Mouse (Mus musculus) liver, embryonic 11.5 days (tissue): ENCODE results near the gene 4933406M09Rik. TPM values are rescaled to one million over a fixed set of nuclear protein-coding genes. Genes with fewer than 3 reads are reported as not detected.

Experiments
- ATAC-seq: fragments of 200-750 bp; cut with Nextera tagmentation; replicated peaks from 2 replicates; pipeline ENCODE4 v1.8.0; 2017; ENCODE audit warnings: moderate number of reproducible peaks, mild to moderate bottlenecking, moderate TSS enrichment, moderate library complexity; ENCODE audit not compliant: low FRiP score
- DNase-seq: peaks from one replicate; pipeline ENCODE4 v3.0.0-alpha.2; 2017; ENCODE audit warnings: low spot score
- H3K27ac ChIP-seq: fragments of 300-500 bp; sonication (generic); 2 replicates; pipeline ENCODE4 v1.5.1; 2014; ENCODE audit warnings: mild to moderate bottlenecking, low read depth, low read length, control low read depth
- H3K27me3 ChIP-seq: fragments of 300-500 bp; sonication (generic); replicated peaks from 2 replicates; pipeline ENCODE4 v1.6.1; 2014; ENCODE audit warnings: low read length, mixed read lengths; ENCODE audit not compliant: control insufficient read depth, insufficient read depth
- H3K36me3 ChIP-seq: fragments of 300-500 bp; sonication (generic); 2 replicates; pipeline ENCODE4 v1.6.1; 2014; ENCODE audit warnings: mild to moderate bottlenecking, low read length, moderate library complexity, mixed read lengths; ENCODE audit not compliant: control insufficient read depth, insufficient read depth
- H3K4me1 ChIP-seq: fragments of 300-500 bp; sonication (generic); replicated peaks from 2 replicates; pipeline ENCODE4 v1.6.1; 2014; ENCODE audit warnings: low read length, mixed read lengths; ENCODE audit not compliant: control insufficient read depth, insufficient read depth
- H3K4me2 ChIP-seq: fragments of 300-500 bp; sonication (generic); 2 replicates; pipeline ENCODE4 v1.6.1; 2014; ENCODE audit warnings: mild to moderate bottlenecking, control low read depth, moderate library complexity
- H3K4me3 ChIP-seq: fragments of 300-500 bp; sonication (generic); 2 replicates; pipeline ENCODE4 v1.5.1; 2014; ENCODE audit warnings: low read depth, low read length, control low read depth
- H3K9ac ChIP-seq: fragments of 300-500 bp; sonication (generic); 2 replicates; pipeline ENCODE4 v1.6.1; 2014; ENCODE audit warnings: low read depth, low read length, control low read depth
- H3K9me3 ChIP-seq: fragments of 300-500 bp; sonication (generic); 2 replicates; pipeline ENCODE4 v1.6.1; 2016; ENCODE audit warnings: low read length, inconsistent platforms, mixed read lengths; ENCODE audit not compliant: control insufficient read depth
- WGBS: fragments of 180-500 bp; shearing (Covaris S2); extraction: QIAGEN DNeasy Blood & Tissue Kit; methylation state at CpG from one replicate; pipeline ENCODE4 v1.1.7; 2014; 5-methylcytosine and 5-hydroxymethylcytosine counted together
- polyA plus RNA-seq: library from polyadenylated mRNA; unstranded; fragments of >200 nt; fragmentation: Nextera tagmentation; extraction: Ambion mirVana; gene quantifications from 2 replicates; pipeline ENCODE4 v1.2.1, GENCODE M21; 2014

4933406M09Rik gene
- polyA plus RNA-seq = not detected in 2 replicates

GRCm38 (mm10) chr1:134385666-134386065, at the start of gene 4933406M09Rik:
Gene 4933406M09Rik (plus strand): TSS chr1:134385940.
- Histone ChIP-seq H3K4me2 (no peak within 1 kb of the TSS), H3K4me3 (no peak within 1 kb of the TSS)
- 90% methylated on average over 1 of the region's 1 CpGs for WGBS

GRCm38 (mm10) chr1:134336958-134337710, 48.6 kb upstream of the 4933406M09Rik start:
- DNase-seq (no peak), ATAC-seq (no peak)
- Histone ChIP-seq H3K4me3 (no peak overlapping the region), H3K4me1 (peaks cover 13% of the 10 kb centered on the region), H3K4me2 (no peak overlapping the region), H3K9me3 (no peaks in the 10 kb centered on the region), H3K36me3 (no peaks in the 10 kb centered on the region), H3K27ac (no peak overlapping the region), H3K9ac (no peak overlapping the region), H3K27me3 (no peaks in the 10 kb centered on the region)
- WGBS = 77% methylated on average over 11 of the region's 11 CpGs

More at GRCm38 (mm10) chr1:134385666-134386065, at the start of gene 4933406M09Rik:
- H3K9me3 ChIP-seq = no peaks in the 10 kb centered on the region
- H3K9ac ChIP-seq = no peak within 1 kb of the TSS
- no peak for ATAC-seq
- no peaks in the 10 kb centered on the region; the same call in 1 of the 2 replicates for H3K27me3 ChIP-seq
- no peaks in the 10 kb centered on the region for H3K4me1 ChIP-seq
- H3K27ac ChIP-seq = no peak within 1 kb of the TSS
- DNase-seq = no peak
- H3K36me3 ChIP-seq = no peaks in the 10 kb centered on the region

GRCm38 (mm10) chr1:134339162-134339561, 46.6 kb upstream of the 4933406M09Rik start:
- Histone ChIP-seq H3K9me3 (no peaks in the 10 kb centered on the region), H3K36me3 (no peaks in the 10 kb centered on the region), H3K27ac (no peak overlapping the region), H3K4me3 (no peak overlapping the region), H3K9ac (no peak overlapping the region), H3K27me3 (no peaks in the 10 kb centered on the region), H3K4me1 (peaks cover 9% of the 10 kb centered on the region), H3K4me2 (no peak overlapping the region)
- DNase-seq (no peak), ATAC-seq (no peak)
- 88% methylated on average over 7 of the region's 7 CpGs for WGBS

GRCm38 (mm10) chr1:134339757-134340619, 45.8 kb upstream of the 4933406M09Rik start:
- Histone ChIP-seq H3K27me3 (no peaks in the 10 kb centered on the region), H3K9ac (no peak overlapping the region), H3K4me2 (no peak overlapping the region), H3K9me3 (no peaks in the 10 kb centered on the region), H3K27ac (no peak overlapping the region), H3K4me3 (no peak overlapping the region), H3K4me1 (peaks cover 5% of the 10 kb centered on the region), H3K36me3 (no peaks in the 10 kb centered on the region)
- ATAC-seq (no peak), DNase-seq (no peak)
- 89% methylated on average over 18 of the region's 18 CpGs for WGBS

- 72% methylated on average over 5 of the region's 5 CpGs for WGBS
- peaks cover 4% of the 10 kb centered on the region; the same call in 1 of the 2 replicates for H3K36me3 ChIP-seq
Observed at GRCm38 (mm10) chr1:134341641-134342277, 44.0 kb upstream of the 4933406M09Rik start.

GRCm38 (mm10) chr1:134342278-134342664, 43.5 kb upstream of the 4933406M09Rik start:
- DNase-seq (no peak), ATAC-seq (no peak)
- Histone ChIP-seq H3K36me3 (peaks cover 4% of the 10 kb centered on the region; the same call in 1 of the 2 replicates), H3K27me3 (no peaks in the 10 kb centered on the region), H3K4me3 (no peak overlapping the region), H3K9ac (no peak overlapping the region), H3K9me3 (no peaks in the 10 kb centered on the region), H3K27ac (no peak overlapping the region), H3K4me1 (peaks cover 5% of the 10 kb centered on the region), H3K4me2 (no peak overlapping the region)
- 64% methylated on average over 2 of the region's 2 CpGs for WGBS

More at GRCm38 (mm10) chr1:134341641-134342277, 44.0 kb upstream of the 4933406M09Rik start:
- no peak for ATAC-seq
- no peaks in the 10 kb centered on the region for H3K9me3 ChIP-seq
- no peaks in the 10 kb centered on the region for H3K27me3 ChIP-seq
- no peak overlapping the region for H3K9ac ChIP-seq
- H3K4me2 ChIP-seq = no peak overlapping the region
- H3K27ac ChIP-seq = no peak overlapping the region
- DNase-seq = no peak
- H3K4me3 ChIP-seq = no peak overlapping the region
- H3K4me1 ChIP-seq = peaks cover 5% of the 10 kb centered on the region

GRCm38 (mm10) chr1:134342781-134343310, 42.9 kb upstream of the 4933406M09Rik start:
- peaks cover 8% of the 10 kb centered on the region; the same call in 1 of the 2 replicates for H3K36me3 ChIP-seq
- peak; percentile 28 for DNase-seq
- no peak overlapping the region for H3K9ac ChIP-seq
- ATAC-seq = no peak
- no peak overlapping the region for H3K27ac ChIP-seq
- no peaks in the 10 kb centered on the region for H3K9me3 ChIP-seq
- H3K4me2 ChIP-seq = no peak overlapping the region
- H3K4me3 ChIP-seq = no peak overlapping the region
- 78% methylated on average over 8 of the region's 8 CpGs for WGBS
- no peaks in the 10 kb centered on the region for H3K27me3 ChIP-seq
- peaks cover 5% of the 10 kb centered on the region for H3K4me1 ChIP-seq

GRCm38 (mm10) chr1:134343567-134343966, 42.2 kb upstream of the 4933406M09Rik start:
- H3K9me3 ChIP-seq = no peaks in the 10 kb centered on the region
- peaks cover 5% of the 10 kb centered on the region for H3K4me1 ChIP-seq
- no peak overlapping the region for H3K27ac ChIP-seq
- H3K4me3 ChIP-seq = no peak overlapping the region
- DNase-seq = peak; percentile 31
- peaks cover 9% of the 10 kb centered on the region; the same call in 1 of the 2 replicates for H3K36me3 ChIP-seq
- H3K27me3 ChIP-seq = no peaks in the 10 kb centered on the region
- no peak overlapping the region for H3K9ac ChIP-seq
- 20% methylated on average over 2 of the region's 2 CpGs for WGBS
- ATAC-seq = no peak
- H3K4me2 ChIP-seq = peak overlapping the region; percentile 91
